Mouse (Mus musculus) embryo, embryonic 11 days (tissue): Measurements from ENCODE around the gene Smarce1.

ENCODE experiments used
- DNase-seq: peaks from one replicate; pipeline ENCODE4 v3.0.0-alpha.2; 2015

Smarce1 gene

GRCm38 (mm10) chr11:99226298-99226697, 4.5 kb downstream of the Smarce1 start:
- DNase-seq, result no peak

GRCm38 (mm10) chr11:99223310-99223709, 7.5 kb downstream of the Smarce1 start:
- DNase-seq, result no peak

- DNase-seq, result no peak
Observed at GRCm38 (mm10) chr11:99221811-99222210, 9.0 kb downstream of the Smarce1 start.

GRCm38 (mm10) chr11:99217248-99217986, 13.4 kb downstream of the Smarce1 start:
- DNase-seq, result no peak

- DNase-seq, result no peak
Observed at GRCm38 (mm10) chr11:99216181-99216580, 14.6 kb downstream of the Smarce1 start.

- no peak for DNase-seq
Observed at GRCm38 (mm10) chr11:99212693-99213092, 18.1 kb downstream of the Smarce1 start.

- no peak for DNase-seq
Observed at GRCm38 (mm10) chr11:99211964-99212363, 18.9 kb downstream of the Smarce1 start.

- no peak for DNase-seq
Observed at GRCm38 (mm10) chr11:99208105-99208669, 22.6 kb downstream of the Smarce1 start.

- DNase-seq, result no peak
Observed at GRCm38 (mm10) chr11:99207449-99207848, 23.4 kb downstream of the Smarce1 start.

GRCm38 (mm10) chr11:99206954-99207353, 23.9 kb downstream of the Smarce1 start:
- DNase-seq, result peak; percentile 35

GRCm38 (mm10) chr11:99189154-99189582, 41.6 kb downstream of the Smarce1 start:
- DNase-seq, result peak; percentile 74

GRCm38 (mm10) chr11:99187348-99187747, 43.5 kb downstream of the Smarce1 start:
- no peak for DNase-seq

- no peak for DNase-seq
Observed at GRCm38 (mm10) chr11:99186836-99187235, 44.0 kb downstream of the Smarce1 start.

GRCm38 (mm10) chr11:99182575-99182974, 48.2 kb downstream of the Smarce1 start:
- DNase-seq, result no peak

- no peak for DNase-seq
Observed at GRCm38 (mm10) chr11:99180071-99180470, 50.7 kb downstream of the Smarce1 start.

GRCm38 (mm10) chr11:99177925-99178198, 53.0 kb downstream of the Smarce1 start:
- DNase-seq, result no peak

GRCm38 (mm10) chr11:99177054-99177924, 53.5 kb downstream of the Smarce1 start:
- no peak for DNase-seq

GRCm38 (mm10) chr11:99172002-99172401, 58.8 kb downstream of the Smarce1 start:
- DNase-seq, result no peak

- no peak for DNase-seq
Observed at GRCm38 (mm10) chr11:99171442-99171841, 59.4 kb downstream of the Smarce1 start.

- no peak for DNase-seq
Observed at GRCm38 (mm10) chr11:99170547-99171267, 60.1 kb downstream of the Smarce1 start.

- no peak for DNase-seq
Observed at GRCm38 (mm10) chr11:99170005-99170404, 60.8 kb downstream of the Smarce1 start.

- DNase-seq, result no peak
Observed at GRCm38 (mm10) chr11:99169438-99169837, 61.4 kb downstream of the Smarce1 start.

- no peak for DNase-seq
Observed at GRCm38 (mm10) chr11:99168030-99168474, 62.8 kb downstream of the Smarce1 start.
